Mouse (Mus musculus) heart, embryonic 11.5 days (tissue): ENCODE data around the gene Ccdc186. TPM values are rescaled to one million over a fixed set of nuclear protein-coding genes. Genes with fewer than 3 reads are reported as not detected.
"Not testable (repeated sequence)": the region's sequence is repeated elsewhere in the genome, so short reads cannot be mapped to it uniquely, and the experiment has no call there.

Experiments
- ATAC-seq: fragments of 200-750 bp; cut with Nextera tagmentation; replicated peaks from 2 replicates; pipeline ENCODE4 v1.8.0; 2017; ENCODE audit warnings: moderate library complexity; ENCODE audit not compliant: insufficient number of reproducible peaks, low FRiP score, low TSS enrichment
- H3K27ac ChIP-seq: fragments of 300-500 bp; sonication (generic); 2 replicates; pipeline ENCODE4 v1.5.1; 2014; ENCODE audit warnings: mild to moderate bottlenecking, low read depth, low read length
- H3K27me3 ChIP-seq: fragments of 300-500 bp; sonication (generic); 2 replicates; pipeline ENCODE4 v1.6.1; 2014; ENCODE audit warnings: mild to moderate bottlenecking, low read length, mixed read lengths; ENCODE audit not compliant: control insufficient read depth, insufficient read depth
- H3K36me3 ChIP-seq: fragments of 300-500 bp; sonication (generic); 2 replicates; pipeline ENCODE4 v1.6.1; 2014; ENCODE audit warnings: mild to moderate bottlenecking, low read length, moderate library complexity, mixed read lengths; ENCODE audit not compliant: control insufficient read depth, insufficient read depth
- H3K4me1 ChIP-seq: fragments of 300-500 bp; sonication (generic); 2 replicates; pipeline ENCODE4 v1.6.1; 2014; ENCODE audit warnings: low read length; ENCODE audit not compliant: control insufficient read depth, insufficient read depth
- H3K4me2 ChIP-seq: fragments of 300-500 bp; sonication (generic); 2 replicates; pipeline ENCODE4 v1.6.1; 2014; ENCODE audit warnings: mild to moderate bottlenecking, moderate library complexity
- H3K4me3 ChIP-seq: fragments of 300-500 bp; sonication (generic); 2 replicates; pipeline ENCODE4 v1.5.1; 2014; ENCODE audit warnings: low read depth, low read length
- H3K9ac ChIP-seq: fragments of 300-500 bp; sonication (generic); 2 replicates; pipeline ENCODE4 v1.6.1; 2014; ENCODE audit warnings: mild to moderate bottlenecking, low read depth, low read length, moderate library complexity
- H3K9me3 ChIP-seq: fragments of 300-500 bp; sonication (generic); replicated peaks from 2 replicates; pipeline ENCODE4 v1.6.1; 2016; ENCODE audit warnings: low read length; ENCODE audit not compliant: control insufficient read depth
- WGBS: fragments of 180-500 bp; shearing (Covaris S2); extraction: QIAGEN DNeasy Blood & Tissue Kit; methylation state at CpG from one replicate; pipeline ENCODE4 v1.1.7; 2014; ENCODE audit not compliant: insufficient replicate concordance; 5-methylcytosine and 5-hydroxymethylcytosine counted together
- polyA plus RNA-seq: library from polyadenylated mRNA; unstranded; fragments of >200 nt; fragmentation: Nextera tagmentation; extraction: Ambion mirVana; gene quantifications from 2 replicates; pipeline ENCODE4 v1.2.1, GENCODE M21; 2014

The Ccdc186 gene
- polyA plus RNA-seq, 1 experiment from 2014 or later, result 15.5 TPM

GRCm38 (mm10) chr19:56756412-56756811 is 65.6 kb downstream of the Ccdc186 start:
- no peak overlapping the region for H3K27ac ChIP-seq
- ATAC-seq, result no peak
- peaks cover 8% of the 10 kb centered on the region for H3K4me1 ChIP-seq
- no peak overlapping the region for H3K4me3 ChIP-seq
- H3K36me3 ChIP-seq, result no peaks in the 10 kb centered on the region
- H3K27me3 ChIP-seq, result no peaks in the 10 kb centered on the region
- H3K4me2 ChIP-seq, result no peak overlapping the region
- no peak overlapping the region for H3K9ac ChIP-seq
- no peaks in the 10 kb centered on the region for H3K9me3 ChIP-seq
- WGBS, result 81% methylated on average over 10 of the region's 10 CpGs

DNA sequence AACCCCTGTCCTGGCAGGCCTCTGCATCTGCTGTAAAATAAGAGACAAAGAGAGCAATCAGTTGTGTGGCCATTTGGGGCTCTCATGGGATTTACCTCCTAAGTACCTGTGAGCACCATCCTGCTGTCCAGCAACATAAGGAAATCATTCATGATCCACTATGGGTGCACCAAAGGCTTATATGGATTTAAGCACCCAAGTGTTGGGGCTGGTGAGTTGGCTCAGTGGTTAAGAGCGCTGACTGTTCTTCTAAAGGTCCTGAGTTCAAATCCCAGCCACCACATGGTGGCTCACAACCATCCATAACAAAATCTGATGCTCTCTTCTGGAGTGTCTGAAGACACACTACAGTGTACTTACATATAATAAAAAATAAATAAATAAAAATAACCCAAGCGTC is 67.5 kb downstream of the Ccdc186 start:
- not testable (repeated sequence) for ATAC-seq, H3K4me2 ChIP-seq, H3K4me1 ChIP-seq, H3K4me3 ChIP-seq, H3K9ac ChIP-seq, H3K36me3 ChIP-seq, H3K27me3 ChIP-seq, H3K27ac ChIP-seq, H3K9me3 ChIP-seq
- WGBS, result 88% methylated on average over 2 of the region's 2 CpGs

- 56% methylated on average over 4 of the region's 4 CpGs for WGBS
- Histone ChIP-seq H3K27ac (no peak overlapping the region), H3K4me3 (no peak overlapping the region), H3K36me3 (no peaks in the 10 kb centered on the region), H3K4me2 (no peak overlapping the region), H3K9ac (no peak overlapping the region), H3K27me3 (no peaks in the 10 kb centered on the region), H3K9me3 (no peaks in the 10 kb centered on the region), H3K4me1 (peaks cover 3% of the 10 kb centered on the region; the same call in 1 of the 2 replicates)
- ATAC-seq, result no peak
Measured at GRCm38 (mm10) chr19:56750709-56751108, 71.3 kb downstream of the Ccdc186 start.

GRCm38 (mm10) chr19:56749343-56749742 is 72.6 kb downstream of the Ccdc186 start:
- 46% methylated on average over 3 of the region's 3 CpGs for WGBS

GRCm38 (mm10) chr19:56747878-56748277 is 74.1 kb downstream of the Ccdc186 start:
- Histone ChIP-seq H3K4me1 (peaks cover 8% of the 10 kb centered on the region), H3K9me3 (no peaks in the 10 kb centered on the region), H3K27ac (no peak overlapping the region), H3K27me3 (no peaks in the 10 kb centered on the region), H3K4me3 (no peak overlapping the region), H3K36me3 (no peaks in the 10 kb centered on the region), H3K9ac (no peak overlapping the region), H3K4me2 (no peak overlapping the region)
- no peak for ATAC-seq
- WGBS, result 50% methylated on average over 10 of the region's 10 CpGs

More at GRCm38 (mm10) chr19:56749343-56749742, 72.6 kb downstream of the Ccdc186 start:
- H3K36me3 ChIP-seq, result no peaks in the 10 kb centered on the region
- peaks cover 6% of the 10 kb centered on the region for H3K4me1 ChIP-seq
- H3K27me3 ChIP-seq, result no peaks in the 10 kb centered on the region
- no peak overlapping the region for H3K4me2 ChIP-seq
- no peaks in the 10 kb centered on the region for H3K9me3 ChIP-seq
- H3K4me3 ChIP-seq, result no peak overlapping the region
- no peak overlapping the region for H3K27ac ChIP-seq
- no peak overlapping the region for H3K9ac ChIP-seq
- ATAC-seq, result no peak

GRCm38 (mm10) chr19:56746618-56747017 is 75.4 kb downstream of the Ccdc186 start:
- 52% methylated on average over 9 of the region's 9 CpGs for WGBS
- no peak overlapping the region for H3K4me3 ChIP-seq
- 0 out of 2 replicates have a peak overlapping the region, but pooled peaks have one; percentile 22 for H3K27ac ChIP-seq
- no peak overlapping the region for H3K9ac ChIP-seq
- peaks cover 11% of the 10 kb centered on the region for H3K4me1 ChIP-seq
- no peaks in the 10 kb centered on the region for H3K27me3 ChIP-seq
- ATAC-seq, result no peak
- H3K4me2 ChIP-seq, result no peak overlapping the region
- H3K36me3 ChIP-seq, result no peaks in the 10 kb centered on the region
- H3K9me3 ChIP-seq, result no peaks in the 10 kb centered on the region

- Histone ChIP-seq H3K4me3 (no peak overlapping the region), H3K9me3 (no peaks in the 10 kb centered on the region), H3K27ac (no peak overlapping the region), H3K36me3 (no peaks in the 10 kb centered on the region), H3K27me3 (no peaks in the 10 kb centered on the region), H3K9ac (no peak overlapping the region), H3K4me2 (no peak overlapping the region), H3K4me1 (peaks cover 11% of the 10 kb centered on the region)
- 66% methylated on average over 6 of the region's 6 CpGs for WGBS
- ATAC-seq, result no peak
Measured at GRCm38 (mm10) chr19:56745528-56745927, 76.5 kb downstream of the Ccdc186 start.

DNA sequence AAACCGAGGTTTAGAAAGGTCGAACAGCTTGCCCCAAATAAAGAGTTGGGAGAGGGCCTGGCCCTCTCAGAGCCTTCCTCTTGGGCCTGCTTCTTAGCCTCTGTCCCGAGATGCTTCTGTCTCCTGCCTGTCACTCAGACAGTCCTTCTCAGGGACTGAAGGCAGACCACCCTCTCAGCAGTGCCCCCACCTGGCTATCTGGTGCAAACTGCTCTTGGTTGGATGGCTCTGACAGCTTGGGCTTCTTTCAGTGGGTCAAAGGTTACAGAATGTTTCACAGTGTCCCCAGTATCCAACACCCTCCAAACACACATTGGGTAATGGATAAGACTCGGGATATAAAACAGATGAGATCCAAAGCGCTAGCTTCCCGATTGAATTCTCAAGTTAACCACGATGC is 76.9 kb downstream of the Ccdc186 start:
- H3K4me2 ChIP-seq, result no peak overlapping the region
- ATAC-seq, result no peak
- H3K36me3 ChIP-seq, result no peaks in the 10 kb centered on the region
- 59% methylated on average over 7 of the region's 7 CpGs for WGBS
- H3K9ac ChIP-seq, result no peak overlapping the region
- H3K27ac ChIP-seq, result no peak overlapping the region
- H3K27me3 ChIP-seq, result no peaks in the 10 kb centered on the region
- H3K4me3 ChIP-seq, result no peak overlapping the region
- H3K4me1 ChIP-seq, result peaks cover 11% of the 10 kb centered on the region
- H3K9me3 ChIP-seq, result no peaks in the 10 kb centered on the region
